In genomic region chr3:53210691-53211526, GRCm38 (mm10) we compare ENCODE assay signal across 10 mouse cellular contexts.
DNase-seq lines count a peak whose midpoint lies in the region; ATAC-seq and TF ChIP-seq lines count a peak whose summit lies in the region.
"Had no signal": no experiment of that assay in that cellular context is flagged by ENCODE, and none has a peak within 500 bp of the region (broad histone marks: within the 10 kb centered on the region; RNA-seq: fewer than 3 reads in every experiment).

No protein-coding gene starts in this region.

- no peak overlapping the region for H3K4me3 ChIP-seq in heart, embryonic 11.5 days (ENCODE audit: low read depth, low read length)
- no peak overlapping the region for H3K4me3 ChIP-seq in brown adipose tissue, adult 24 weeks (ENCODE audit: insufficient read depth, low read depth, low read length)
- no peak overlapping the region for H3K4me3 ChIP-seq in lung, postnatal 0 days (ENCODE audit: low read depth, low read length)
- H3K4me3 ChIP-seq: erythroblast, embryonic 14.5 days; megakaryocyte, embryonic 14.5 days had no signal

- peaks cover 3% of the 10 kb centered on the region; the same call in 1 of the 2 replicates for H3K4me1 ChIP-seq in heart, embryonic 11.5 days (ENCODE audit: control insufficient read depth, insufficient read depth, low read length)
- H3K4me1 ChIP-seq in brown adipose tissue, adult 24 weeks (ENCODE audit: control insufficient read depth, insufficient read depth, insufficient read length, low read length): peaks cover 6% of the 10 kb centered on the region; the same call in 1 of the 2 replicates
- no peaks in the 10 kb centered on the region for H3K4me1 ChIP-seq in lung, postnatal 0 days (ENCODE audit: insufficient read depth, low read depth, low read length)
- H3K4me1 ChIP-seq: megakaryocyte, embryonic 14.5 days had no signal

- intact Hi-C loops in heart, postnatal 25 days (cut with DNase I): no loop called here

- H3K27ac ChIP-seq in heart, embryonic 11.5 days (ENCODE audit: low read depth, low read length): no peak overlapping the region
- H3K27ac ChIP-seq in brown adipose tissue, adult 24 weeks (replicated peaks; ENCODE audit: low read depth, low read length): peak overlapping the region; percentile 48; the same call in 1 of the 2 replicates
- no peak overlapping the region for H3K27ac ChIP-seq in lung, postnatal 0 days (ENCODE audit: low read length)

- H3K9ac ChIP-seq in heart, embryonic 11.5 days (ENCODE audit: low read depth, low read length): no peak overlapping the region
- H3K9ac ChIP-seq in lung, postnatal 0 days (replicated peaks; ENCODE audit: low read depth): no peak overlapping the region

- no peak overlapping the region for H3K4me2 ChIP-seq in heart, embryonic 11.5 days
- H3K4me2 ChIP-seq in lung, postnatal 0 days (replicated peaks; ENCODE audit: low read depth, low read length): no peak overlapping the region

- H3K27me3 ChIP-seq in heart, embryonic 11.5 days (ENCODE audit: control insufficient read depth, insufficient read depth, low read length): no peaks in the 10 kb centered on the region
- H3K27me3 ChIP-seq in lung, postnatal 0 days (replicated peaks; ENCODE audit: insufficient read depth, low read length): no peaks in the 10 kb centered on the region
- H3K27me3 ChIP-seq: megakaryocyte, embryonic 14.5 days had no signal

- no peak for TF ChIP-seq CTCF in lung, postnatal 0 days (IDR thresholded peaks at IDR 0.05)

- no peaks in the 10 kb centered on the region for H3K36me3 ChIP-seq in heart, embryonic 11.5 days (ENCODE audit: control insufficient read depth, insufficient read depth, low read length)
- no peaks in the 10 kb centered on the region for H3K36me3 ChIP-seq in lung, postnatal 0 days (ENCODE audit: insufficient read depth, low read length)

- H3K9me3 ChIP-seq in heart, embryonic 11.5 days (replicated peaks; ENCODE audit: control insufficient read depth, low read length): no peaks in the 10 kb centered on the region
- no peaks in the 10 kb centered on the region for H3K9me3 ChIP-seq in lung, postnatal 0 days (ENCODE audit: low read length)

- TF ChIP-seq EP300 in lung, postnatal 0 days (IDR thresholded peaks at IDR 0.05): no peak

- DNase-seq in heart, adult 18-20 months: peak; percentile 64 to 77
- DNase-seq in heart, postnatal 25 days (ENCODE audit: low spot score): peak; percentile 26
- peak; percentile 19 for DNase-seq in lung, postnatal 0 days (ENCODE audit: low spot score)
- DNase-seq in spleen, adult 12 weeks (ENCODE audit: low spot score): no peak
- no peak for DNase-seq in frontal cortex, postnatal 14 days (ENCODE audit: low spot score in 2 of 2)

- ATAC-seq in heart, embryonic 11.5 days (replicated peaks; ENCODE audit: insufficient number of reproducible peaks, low FRiP score, low TSS enrichment): no peak
- ATAC-seq in lung, postnatal 0 days: peak; percentile 52
- ATAC-seq in CD4-positive, CD25-positive, alpha-beta regulatory T cell, adult 4 months: no peak

- 75% methylated on average over 10 of the region's 10 CpGs for WGBS in heart, embryonic 11.5 days (ENCODE audit: insufficient replicate concordance)
- WGBS in lung, postnatal 0 days: 71% methylated on average over 10 of the region's 10 CpGs

Comparison
In these comparisons a context has a peak if more than half of its experiments do, and no peak if none do; other contexts are left out.
1. DNase-seq: peak in heart, adult 18-20 months (2 of 2), heart, postnatal 25 days (single experiment) and lung, postnatal 0 days (single experiment); none in spleen, adult 12 weeks (single experiment) and frontal cortex, postnatal 14 days (0 of 2).